ENCODE assay signal across 9 mouse cellular contexts in the genomic region with DNA sequence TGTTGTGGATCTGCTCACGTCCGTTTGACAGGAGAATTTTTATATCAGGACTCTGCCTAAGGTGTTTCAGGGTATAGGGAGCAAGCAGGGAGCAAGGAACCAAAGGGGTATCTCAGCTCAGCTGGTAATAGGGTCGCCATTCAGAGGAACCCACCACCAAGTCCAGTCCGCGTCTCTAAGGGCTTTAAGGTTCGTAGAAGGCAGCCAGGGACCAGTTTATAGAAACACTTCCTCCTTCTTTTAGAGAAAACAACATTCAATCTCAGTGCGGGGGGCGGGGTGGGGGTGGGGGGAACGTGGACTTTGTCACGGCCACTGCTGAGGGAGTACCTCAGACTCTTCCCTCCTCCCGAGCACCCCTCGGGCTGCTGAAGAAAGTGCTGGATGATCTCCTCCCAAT. TPM values are rescaled to one million over a fixed set of nuclear protein-coding genes. Genes with fewer than 3 reads are reported as not detected.
DNase-seq lines count a peak whose midpoint lies in the region; ATAC-seq and TF ChIP-seq lines count a peak whose summit lies in the region.
"Had no signal": no experiment of that assay in that cellular context is flagged by ENCODE, and none has a peak within 500 bp of the region (broad histone marks: within the 10 kb centered on the region; RNA-seq: fewer than 3 reads in every experiment).

No protein-coding gene starts in this region.

- TF ChIP-seq EP300 in liver, postnatal 0 days (IDR thresholded peaks at IDR 0.05; ENCODE audit: low read depth), result no peak

- 8% methylated on average over 12 of the region's 12 CpGs for whole genome bisulfite sequencing in liver, embryonic 12.5 days (ENCODE audit: insufficient replicate concordance)
- 9% methylated on average over 12 of the region's 12 CpGs for WGBS in liver, postnatal 0 days (ENCODE audit: insufficient replicate concordance)
- 3% methylated on average over 12 of the region's 12 CpGs for WGBS in forebrain, embryonic 16.5 days
- 4% methylated on average over 12 of the region's 12 CpGs for WGBS in limb, embryonic 12.5 days
- 6% methylated on average over 12 of the region's 12 CpGs for WGBS in stomach, embryonic 15.5 days

- DNase-seq in liver, postnatal 0 days, result no peak
- DNase-seq in T-cell, adult 2 months (ENCODE audit: low spot score), result no peak
- no peak for DNase-seq in thymus, postnatal 4 days
- DNase-seq: kidney, postnatal 4 days; lung, postnatal 36 days had no signal

- no peaks in the 10 kb centered on the region for H3K9me3 ChIP-seq in liver, embryonic 12.5 days (replicated peaks)
- no peaks in the 10 kb centered on the region for H3K9me3 ChIP-seq in liver, postnatal 0 days (ENCODE audit: low read length)
- H3K9me3 ChIP-seq in forebrain, embryonic 16.5 days (ENCODE audit: control insufficient read depth, low read length), result no peaks in the 10 kb centered on the region
- no peaks in the 10 kb centered on the region for H3K9me3 ChIP-seq in limb, embryonic 12.5 days
- H3K9me3 ChIP-seq in stomach, embryonic 15.5 days, result no peaks in the 10 kb centered on the region

- ATAC-seq in liver, embryonic 12.5 days, result no peak
- no peak for ATAC-seq in liver, postnatal 0 days
- no peak for ATAC-seq in forebrain, embryonic 16.5 days
- ATAC-seq in limb, embryonic 12.5 days (ENCODE audit: insufficient number of reproducible peaks, insufficient read depth, low FRiP score, low TSS enrichment, low read depth), result no peak
- ATAC-seq in stomach, embryonic 15.5 days (ENCODE audit: insufficient read depth, low FRiP score, low read depth), result no peak

- H3K27me3 ChIP-seq in liver, embryonic 12.5 days (replicated peaks), result peaks cover 83% of the 10 kb centered on the region
- peaks cover 26% of the 10 kb centered on the region; the same call in 1 of the 2 replicates for H3K27me3 ChIP-seq in liver, postnatal 0 days (ENCODE audit: insufficient read depth, low read length)
- no peaks in the 10 kb centered on the region for H3K27me3 ChIP-seq in forebrain, embryonic 16.5 days (replicated peaks; ENCODE audit: control insufficient read depth, insufficient read depth, low read length)
- H3K27me3 ChIP-seq in limb, embryonic 12.5 days, result peaks cover 70% of the 10 kb centered on the region
- peaks cover 17% of the 10 kb centered on the region; the same call in 1 of the 2 replicates for H3K27me3 ChIP-seq in stomach, embryonic 15.5 days (replicated peaks)

- H3K9ac ChIP-seq in liver, embryonic 12.5 days, result no peak overlapping the region
- no peak overlapping the region for H3K9ac ChIP-seq in liver, postnatal 0 days (replicated peaks)
- H3K9ac ChIP-seq in forebrain, embryonic 16.5 days (replicated peaks; ENCODE audit: low read depth, low read length), result peak overlapping the region; percentile 42
- H3K9ac ChIP-seq in limb, embryonic 12.5 days (replicated peaks), result no peak overlapping the region
- no peak overlapping the region for H3K9ac ChIP-seq in stomach, embryonic 15.5 days

- no peak overlapping the region for H3K4me3 ChIP-seq in liver, embryonic 12.5 days
- H3K4me3 ChIP-seq in liver, postnatal 0 days (ENCODE audit: low read depth, low read length), result no peak overlapping the region
- no peak overlapping the region for H3K4me3 ChIP-seq in forebrain, embryonic 16.5 days (replicated peaks; ENCODE audit: low read length)
- H3K4me3 ChIP-seq in limb, embryonic 12.5 days (replicated peaks), result peak overlapping the region; percentile 47; the same call in 1 of the 2 replicates
- H3K4me3 ChIP-seq in stomach, embryonic 15.5 days (replicated peaks), result peak overlapping the region; percentile 54; the same call in 1 of the 2 replicates

- H3K4me1 ChIP-seq in liver, embryonic 12.5 days, result peaks cover 14% of the 10 kb centered on the region
- H3K4me1 ChIP-seq in liver, postnatal 0 days (ENCODE audit: insufficient read depth), result peaks cover 9% of the 10 kb centered on the region
- H3K4me1 ChIP-seq in forebrain, embryonic 16.5 days (replicated peaks; ENCODE audit: control insufficient read depth, insufficient read depth, low read length), result peaks cover 54% of the 10 kb centered on the region
- peaks cover 17% of the 10 kb centered on the region for H3K4me1 ChIP-seq in limb, embryonic 12.5 days (replicated peaks)
- peaks cover 17% of the 10 kb centered on the region; the same call in 1 of the 2 replicates for H3K4me1 ChIP-seq in stomach, embryonic 15.5 days

- no peak overlapping the region for H3K27ac ChIP-seq in liver, embryonic 12.5 days
- no peak overlapping the region for H3K27ac ChIP-seq in liver, postnatal 0 days (ENCODE audit: low read depth)
- H3K27ac ChIP-seq in forebrain, embryonic 16.5 days (ENCODE audit: low read length), result peak overlapping the region; percentile 97
- no peak overlapping the region for H3K27ac ChIP-seq in limb, embryonic 12.5 days
- H3K27ac ChIP-seq in stomach, embryonic 15.5 days, result no peak overlapping the region

- no peak for TF ChIP-seq CTCF in liver, postnatal 0 days (IDR thresholded peaks at IDR 0.05; ENCODE audit: low read depth)

- H3K4me2 ChIP-seq in liver, embryonic 12.5 days, result peak overlapping the region; percentile 89; the same call in 1 of the 2 replicates
- no peak overlapping the region for H3K4me2 ChIP-seq in liver, postnatal 0 days (ENCODE audit: low read depth, low read length)
- H3K4me2 ChIP-seq in forebrain, embryonic 16.5 days (ENCODE audit: low read length), result peak overlapping the region; percentile 94
- peak overlapping the region; percentile 86 for H3K4me2 ChIP-seq in limb, embryonic 12.5 days
- peak overlapping the region; percentile 98 for H3K4me2 ChIP-seq in stomach, embryonic 15.5 days

- no peaks in the 10 kb centered on the region for H3K36me3 ChIP-seq in liver, embryonic 12.5 days
- H3K36me3 ChIP-seq in liver, postnatal 0 days (replicated peaks; ENCODE audit: insufficient read depth, low read length), result no peaks in the 10 kb centered on the region
- H3K36me3 ChIP-seq in forebrain, embryonic 16.5 days (ENCODE audit: control insufficient read depth, insufficient read depth), result no peaks in the 10 kb centered on the region
- H3K36me3 ChIP-seq in limb, embryonic 12.5 days, result no peaks in the 10 kb centered on the region
- no peaks in the 10 kb centered on the region for H3K36me3 ChIP-seq in stomach, embryonic 15.5 days

RNA-seq across cellular contexts. Expression of a gene that starts 48.4 kb away (rescaled TPM):
- polyA plus RNA-seq in liver, embryonic 12.5 days (2016; fragmentation: Nextera tagmentation; extraction: Ambion mirVana), result 136 and 141 TPM in 2 replicates
- 44.8 and 45.8 TPM in 2 replicates for polyA plus RNA-seq in liver, postnatal 0 days (2015; fragmentation: Nextera tagmentation; extraction: Ambion mirVana)
- polyA plus RNA-seq in forebrain, embryonic 16.5 days (2015; fragmentation: Nextera tagmentation; extraction: Ambion mirVana), result 68.3 and 80.2 TPM in 2 replicates
- polyA plus RNA-seq in limb, embryonic 12.5 days (2016; fragmentation: Nextera tagmentation; extraction: Ambion mirVana), result 89.2 and 91.6 TPM in 2 replicates
- 64.3 and 68.9 TPM in 2 replicates for polyA plus RNA-seq in stomach, embryonic 15.5 days (2015; fragmentation: Nextera tagmentation; extraction: Ambion mirVana)

Comparison
In these comparisons a context has a peak if more than half of its experiments do, and no peak if none do; other contexts are left out.
1. H3K4me3 ChIP-seq: peak in limb, embryonic 12.5 days (single experiment) and stomach, embryonic 15.5 days (single experiment); none in liver, embryonic 12.5 days (single experiment), liver, postnatal 0 days (single experiment) and forebrain, embryonic 16.5 days (single experiment).